Mouse (Mus musculus): ENCODE data around the gene Ccdc167. TPM values are rescaled to one million over a fixed set of nuclear protein-coding genes. Genes with fewer than 3 reads are reported as not detected.

The Ccdc167 gene
- total RNA-seq, 1 experiment: 13.4 TPM

- TF ChIP-seq ZC3H11A (IDR thresholded peaks at IDR 0.05; ENCODE audit: borderline replicate concordance, low read depth, low read length) (no peak), CHD2 (IDR thresholded peaks at IDR 0.05; ENCODE audit: low read depth, low read length) (no peak), MAFK (IDR thresholded peaks at IDR 0.05; ENCODE audit: insufficient read depth, low read depth, low read length) (no peak), HCFC1 (IDR thresholded peaks at IDR 0.05; ENCODE audit: borderline replicate concordance, insufficient read depth, low read length) (no peak), ZNF384 (IDR thresholded peaks at IDR 0.05; ENCODE audit: low read depth, low read length) (no peak)
- Histone ChIP-seq H3K9me3 (ENCODE audit: control insufficient read depth, insufficient read depth, low read depth, low read length) (no peaks in the 10 kb centered on the region), H3K9ac (ENCODE audit: insufficient read depth, low read depth, low read length, poor library complexity, severe bottlenecking) (no peak overlapping the region), H3K27ac (ENCODE audit: insufficient read depth, low read depth, low read length, poor library complexity, severe bottlenecking) (no peak overlapping the region), H3K4me3 (ENCODE audit: insufficient read depth in 1 of 2, low read depth in 1 of 2, low read length in 2 of 2, poor library complexity in 1 of 2, severe bottlenecking in 1 of 2) (no peak overlapping the region), H3K4me1 (ENCODE audit: control insufficient read depth in 2 of 2, insufficient read depth in 2 of 2, low read length in 2 of 2, poor library complexity in 1 of 2) (no peaks in the 10 kb centered on the region), H3K36me3 (ENCODE audit: control insufficient read depth, insufficient read depth, low read length, poor library complexity, severe bottlenecking) (peaks cover 65% of the 10 kb centered on the region)
- DNase-seq (ENCODE audit: low read depth, low spot score): no peak
- in situ Hi-C loops (cut with MboI; ENCODE audit: low sequenced_read_pairs in 2 of 2, unreplicated experiment in 2 of 2): no loop called here
These were observed 36.7 kb downstream of the Ccdc167 start for GRCm38 (mm10) chr17:29680174-29680573.

DNA sequence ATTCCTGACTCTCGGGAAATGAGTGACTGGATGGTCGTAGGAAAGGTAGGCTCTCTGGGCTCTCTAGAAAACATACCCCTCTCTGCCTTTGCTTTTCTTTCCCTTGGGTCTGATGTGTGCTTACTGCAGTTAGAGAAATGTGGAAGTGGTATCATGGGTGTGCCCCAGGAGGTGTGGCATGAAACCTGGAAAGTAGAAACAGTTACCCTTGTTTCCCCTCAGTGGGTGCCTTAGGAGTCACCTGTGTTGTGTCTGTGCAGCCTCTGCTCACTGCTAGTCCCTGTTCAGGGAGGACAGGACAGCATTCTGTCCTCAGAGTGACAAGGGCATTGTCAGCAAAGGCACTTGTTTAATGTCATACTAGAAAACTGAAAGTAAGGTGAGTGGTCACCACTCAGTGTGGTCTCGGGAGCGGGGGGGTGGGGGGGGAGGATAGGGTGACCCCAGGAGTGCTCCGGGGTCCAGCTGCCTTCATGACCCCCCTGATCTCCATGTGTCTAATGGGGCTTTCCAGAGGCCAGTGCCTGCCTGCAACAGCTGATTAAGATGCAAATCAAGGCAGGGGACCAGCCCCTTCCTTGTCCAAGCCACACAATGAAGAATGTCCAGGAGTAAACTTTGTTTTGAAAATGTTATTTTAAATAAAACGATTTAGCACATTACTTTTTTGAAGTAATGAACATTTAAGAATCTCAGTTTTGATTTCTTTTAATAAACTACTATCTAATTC is 37.6 kb downstream of the Ccdc167 start:
- in situ Hi-C loops (cut with MboI; ENCODE audit: low sequenced_read_pairs in 2 of 2, unreplicated experiment in 2 of 2): no loop called here
- no peak for DNase-seq (ENCODE audit: low read depth, low spot score)
- H3K9ac ChIP-seq (ENCODE audit: insufficient read depth, low read depth, low read length, poor library complexity, severe bottlenecking): no peak overlapping the region
- H3K9me3 ChIP-seq (ENCODE audit: control insufficient read depth, insufficient read depth, low read depth, low read length): no peaks in the 10 kb centered on the region
- no peaks in the 10 kb centered on the region for H3K4me1 ChIP-seq (ENCODE audit: control insufficient read depth in 2 of 2, insufficient read depth in 2 of 2, low read length in 2 of 2, poor library complexity in 1 of 2)
- peaks cover 65% of the 10 kb centered on the region for H3K36me3 ChIP-seq (ENCODE audit: control insufficient read depth, insufficient read depth, low read length, poor library complexity, severe bottlenecking)
- no peak overlapping the region for H3K4me3 ChIP-seq (ENCODE audit: insufficient read depth in 1 of 2, low read depth in 1 of 2, low read length in 2 of 2, poor library complexity in 1 of 2, severe bottlenecking in 1 of 2)
- H3K27ac ChIP-seq (ENCODE audit: insufficient read depth, low read depth, low read length, poor library complexity, severe bottlenecking): no peak overlapping the region
- TF ChIP-seq CHD2 (IDR thresholded peaks at IDR 0.05; ENCODE audit: low read depth, low read length) (no peak), ZC3H11A (IDR thresholded peaks at IDR 0.05; ENCODE audit: borderline replicate concordance, low read depth, low read length) (no peak), MAFK (IDR thresholded peaks at IDR 0.05; ENCODE audit: insufficient read depth, low read depth, low read length) (no peak), ZNF384 (IDR thresholded peaks at IDR 0.05; ENCODE audit: low read depth, low read length) (no peak), HCFC1 (IDR thresholded peaks at IDR 0.05; ENCODE audit: borderline replicate concordance, insufficient read depth, low read length) (no peak)

GRCm38 (mm10) chr17:29678526-29678925 is 38.3 kb downstream of the Ccdc167 start:
- Histone ChIP-seq H3K4me1 (ENCODE audit: control insufficient read depth in 2 of 2, insufficient read depth in 2 of 2, low read length in 2 of 2, poor library complexity in 1 of 2) (no peaks in the 10 kb centered on the region), H3K36me3 (ENCODE audit: control insufficient read depth, insufficient read depth, low read length, poor library complexity, severe bottlenecking) (peaks cover 67% of the 10 kb centered on the region), H3K27ac (ENCODE audit: insufficient read depth, low read depth, low read length, poor library complexity, severe bottlenecking) (no peak overlapping the region), H3K9ac (ENCODE audit: insufficient read depth, low read depth, low read length, poor library complexity, severe bottlenecking) (no peak overlapping the region), H3K9me3 (ENCODE audit: control insufficient read depth, insufficient read depth, low read depth, low read length) (no peaks in the 10 kb centered on the region), H3K4me3 (ENCODE audit: insufficient read depth in 1 of 2, low read depth in 1 of 2, low read length in 2 of 2, poor library complexity in 1 of 2, severe bottlenecking in 1 of 2) (no peak overlapping the region)
- in situ Hi-C loops (cut with MboI; ENCODE audit: low sequenced_read_pairs in 2 of 2, unreplicated experiment in 2 of 2): no loop called here
- no peak for TF ChIP-seq HCFC1 (IDR thresholded peaks at IDR 0.05; ENCODE audit: borderline replicate concordance, insufficient read depth, low read length)
- no peak for TF ChIP-seq ZNF384 (IDR thresholded peaks at IDR 0.05; ENCODE audit: low read depth, low read length)
- no peak for TF ChIP-seq ZC3H11A (IDR thresholded peaks at IDR 0.05; ENCODE audit: borderline replicate concordance, low read depth, low read length)
- TF ChIP-seq MAFK (IDR thresholded peaks at IDR 0.05; ENCODE audit: insufficient read depth, low read depth, low read length): no peak
- TF ChIP-seq CHD2 (IDR thresholded peaks at IDR 0.05; ENCODE audit: low read depth, low read length): no peak
- DNase-seq (ENCODE audit: low read depth, low spot score): no peak

DNA sequence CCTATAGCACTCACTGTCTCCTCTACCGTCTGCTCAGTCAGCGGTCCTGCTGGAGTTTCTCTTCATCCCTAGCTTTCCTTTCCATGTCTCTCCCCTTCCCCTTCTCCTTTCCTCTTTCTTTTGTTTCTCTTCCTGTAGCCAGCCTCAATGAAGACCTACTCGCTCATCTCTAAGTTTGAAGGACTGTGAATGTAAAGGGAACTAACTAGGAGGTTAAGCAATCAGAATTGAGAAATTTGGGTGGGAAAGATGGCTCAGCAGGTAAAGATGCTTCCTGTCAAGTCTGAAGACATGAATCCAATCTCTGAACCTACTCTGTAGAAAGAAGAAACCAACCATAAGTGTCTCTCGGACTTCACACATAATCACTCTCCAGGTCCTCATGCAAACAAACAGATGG is 43.5 kb downstream of the Ccdc167 start:
- no peak overlapping the region for H3K27ac ChIP-seq (ENCODE audit: insufficient read depth, low read depth, low read length, poor library complexity, severe bottlenecking)
- H3K4me1 ChIP-seq (ENCODE audit: control insufficient read depth in 2 of 2, insufficient read depth in 2 of 2, low read length in 2 of 2, poor library complexity in 1 of 2): peaks cover 0 to under 1% of the 10 kb centered on the region in 2 experiments; a peak in 1 of 4 replicates
- H3K9me3 ChIP-seq (ENCODE audit: control insufficient read depth, insufficient read depth, low read depth, low read length): no peaks in the 10 kb centered on the region
- DNase-seq (ENCODE audit: low read depth, low spot score): no peak
- H3K36me3 ChIP-seq (ENCODE audit: control insufficient read depth, insufficient read depth, low read length, poor library complexity, severe bottlenecking): peaks cover 42% of the 10 kb centered on the region
- no peak overlapping the region for H3K9ac ChIP-seq (ENCODE audit: insufficient read depth, low read depth, low read length, poor library complexity, severe bottlenecking)
- in situ Hi-C loops (cut with MboI; ENCODE audit: low sequenced_read_pairs in 2 of 2, unreplicated experiment in 2 of 2): no loop called here
- no peak for TF ChIP-seq MAFK (IDR thresholded peaks at IDR 0.05; ENCODE audit: insufficient read depth, low read depth, low read length)
- no peak for TF ChIP-seq CHD2 (IDR thresholded peaks at IDR 0.05; ENCODE audit: low read depth, low read length)
- TF ChIP-seq ZC3H11A (IDR thresholded peaks at IDR 0.05; ENCODE audit: borderline replicate concordance, low read depth, low read length): no peak
- no peak for TF ChIP-seq HCFC1 (IDR thresholded peaks at IDR 0.05; ENCODE audit: borderline replicate concordance, insufficient read depth, low read length)
- TF ChIP-seq ZNF384 (IDR thresholded peaks at IDR 0.05; ENCODE audit: low read depth, low read length): no peak
- H3K4me3 ChIP-seq (ENCODE audit: insufficient read depth in 1 of 2, low read depth in 1 of 2, low read length in 2 of 2, poor library complexity in 1 of 2, severe bottlenecking in 1 of 2): no peak overlapping the region
